Mouse (Mus musculus): Measurements from ENCODE around the gene Ube2g1. TPM values are rescaled to one million over a fixed set of nuclear protein-coding genes. Genes with fewer than 3 reads are reported as not detected.

The Ube2g1 gene
- polyA plus RNA-seq, 1 experiment: 20.2 TPM

- Histone ChIP-seq H3K4me1 (ENCODE audit: control insufficient read depth, insufficient read depth, low read length) (peaks cover 8% of the 10 kb centered on the region), H3K4me3 (ENCODE audit: insufficient read depth, low read length) (no peak overlapping the region), H3K27ac (ENCODE audit: insufficient read depth, low read depth, low read length) (no peak overlapping the region)
- TF ChIP-seq POLR2A (IDR thresholded peaks at IDR 0.05; ENCODE audit: borderline replicate concordance, low read depth, low read length) (no peak), CTCF (IDR thresholded peaks at IDR 0.05; ENCODE audit: low read depth, low read length) (no peak)
Observed at GRCm38 (mm10) chr11:72573819-72574218, 33.3 kb upstream of the Ube2g1 start.

GRCm38 (mm10) chr11:72576111-72576465, 31.0 kb upstream of the Ube2g1 start:
- Histone ChIP-seq H3K4me1 (ENCODE audit: control insufficient read depth, insufficient read depth, low read length) (peaks cover 3% of the 10 kb centered on the region; the same call in 1 of the 2 replicates), H3K27ac (ENCODE audit: insufficient read depth, low read depth, low read length) (no peak overlapping the region), H3K4me3 (ENCODE audit: insufficient read depth, low read length) (no peak overlapping the region)
- TF ChIP-seq POLR2A (IDR thresholded peaks at IDR 0.05; ENCODE audit: borderline replicate concordance, low read depth, low read length): no peak
- no peak for TF ChIP-seq CTCF (IDR thresholded peaks at IDR 0.05; ENCODE audit: low read depth, low read length)

- TF ChIP-seq CTCF (IDR thresholded peaks at IDR 0.05; ENCODE audit: low read depth, low read length): no peak
- no peak for TF ChIP-seq POLR2A (IDR thresholded peaks at IDR 0.05; ENCODE audit: borderline replicate concordance, low read depth, low read length)
- Histone ChIP-seq H3K4me3 (ENCODE audit: insufficient read depth, low read length) (no peak overlapping the region; the same call in 1 of the 2 replicates), H3K27ac (ENCODE audit: insufficient read depth, low read depth, low read length) (no peak overlapping the region), H3K4me1 (ENCODE audit: control insufficient read depth, insufficient read depth, low read length) (peaks cover 3% of the 10 kb centered on the region; the same call in 1 of the 2 replicates)
Observed at GRCm38 (mm10) chr11:72576466-72577351, 30.4 kb upstream of the Ube2g1 start.

GRCm38 (mm10) chr11:72578471-72578870, 28.6 kb upstream of the Ube2g1 start:
- TF ChIP-seq POLR2A (IDR thresholded peaks at IDR 0.05; ENCODE audit: borderline replicate concordance, low read depth, low read length) (no peak), CTCF (IDR thresholded peaks at IDR 0.05; ENCODE audit: low read depth, low read length) (no peak)
- Histone ChIP-seq H3K4me1 (ENCODE audit: control insufficient read depth, insufficient read depth, low read length) (peaks cover 3% of the 10 kb centered on the region; the same call in 1 of the 2 replicates), H3K4me3 (ENCODE audit: insufficient read depth, low read length) (no peak overlapping the region), H3K27ac (ENCODE audit: insufficient read depth, low read depth, low read length) (no peak overlapping the region)

GRCm38 (mm10) chr11:72581609-72582447, 25.3 kb upstream of the Ube2g1 start:
- Histone ChIP-seq H3K4me1 (ENCODE audit: control insufficient read depth, insufficient read depth, low read length) (no peaks in the 10 kb centered on the region; the same call in 1 of the 2 replicates), H3K4me3 (ENCODE audit: insufficient read depth, low read length) (no peak overlapping the region), H3K27ac (ENCODE audit: insufficient read depth, low read depth, low read length) (no peak overlapping the region)
- TF ChIP-seq CTCF (IDR thresholded peaks at IDR 0.05; ENCODE audit: low read depth, low read length) (no peak), POLR2A (IDR thresholded peaks at IDR 0.05; ENCODE audit: borderline replicate concordance, low read depth, low read length) (no peak)

- TF ChIP-seq POLR2A (IDR thresholded peaks at IDR 0.05; ENCODE audit: borderline replicate concordance, low read depth, low read length): no peak
- TF ChIP-seq CTCF (IDR thresholded peaks at IDR 0.05; ENCODE audit: low read depth, low read length): no peak
- H3K27ac ChIP-seq (ENCODE audit: insufficient read depth, low read depth, low read length): no peak overlapping the region
Observed at GRCm38 (mm10) chr11:72582448-72582705, 24.7 kb upstream of the Ube2g1 start.

GRCm38 (mm10) chr11:72583092-72583491, 24.0 kb upstream of the Ube2g1 start:
- H3K27ac ChIP-seq (ENCODE audit: insufficient read depth, low read depth, low read length): no peak overlapping the region
- no peaks in the 10 kb centered on the region for H3K4me1 ChIP-seq (ENCODE audit: control insufficient read depth, insufficient read depth, low read length)
- TF ChIP-seq POLR2A (IDR thresholded peaks at IDR 0.05; ENCODE audit: borderline replicate concordance, low read depth, low read length) (no peak), CTCF (IDR thresholded peaks at IDR 0.05; ENCODE audit: low read depth, low read length) (no peak)
- H3K4me3 ChIP-seq (ENCODE audit: insufficient read depth, low read length): no peak overlapping the region

More at GRCm38 (mm10) chr11:72582448-72582705, 24.7 kb upstream of the Ube2g1 start:
- H3K4me3 ChIP-seq (ENCODE audit: insufficient read depth, low read length): no peak overlapping the region
- no peaks in the 10 kb centered on the region; the same call in 1 of the 2 replicates for H3K4me1 ChIP-seq (ENCODE audit: control insufficient read depth, insufficient read depth, low read length)

GRCm38 (mm10) chr11:72586570-72586969, 20.5 kb upstream of the Ube2g1 start:
- Histone ChIP-seq H3K27ac (ENCODE audit: insufficient read depth, low read depth, low read length) (no peak overlapping the region), H3K4me3 (ENCODE audit: insufficient read depth, low read length) (no peak overlapping the region), H3K4me1 (ENCODE audit: control insufficient read depth, insufficient read depth, low read length) (no peaks in the 10 kb centered on the region)
- TF ChIP-seq CTCF (IDR thresholded peaks at IDR 0.05; ENCODE audit: low read depth, low read length) (no peak), POLR2A (IDR thresholded peaks at IDR 0.05; ENCODE audit: borderline replicate concordance, low read depth, low read length) (no peak)

- H3K4me3 ChIP-seq (ENCODE audit: insufficient read depth, low read length): no peak overlapping the region
- no peaks in the 10 kb centered on the region for H3K4me1 ChIP-seq (ENCODE audit: control insufficient read depth, insufficient read depth, low read length)
- H3K27ac ChIP-seq (ENCODE audit: insufficient read depth, low read depth, low read length): no peak overlapping the region
- TF ChIP-seq POLR2A (IDR thresholded peaks at IDR 0.05; ENCODE audit: borderline replicate concordance, low read depth, low read length) (no peak), CTCF (IDR thresholded peaks at IDR 0.05; ENCODE audit: low read depth, low read length) (no peak)
Observed at GRCm38 (mm10) chr11:72587537-72588233, 19.4 kb upstream of the Ube2g1 start.

Measured in bone marrow macrophage, adult 2 months (primary cell).